ENCODE assay signal across 8 mouse cellular contexts in genomic region chr3:121539871-121540431, GRCm38 (mm10). TPM values are rescaled to one million over a fixed set of nuclear protein-coding genes. Genes with fewer than 3 reads are reported as not detected.
DNase-seq lines count a peak whose midpoint lies in the region; ATAC-seq and TF ChIP-seq lines count a peak whose summit lies in the region.

No protein-coding gene starts in this region.

- H3K27me3 ChIP-seq in E14TG2a.4 (ENCODE audit: insufficient read depth, low read length): peaks cover 1% of the 10 kb centered on the region; the same call in 1 of the 2 replicates
- peaks cover 4% of the 10 kb centered on the region for H3K27me3 ChIP-seq in hindbrain, embryonic 12.5 days
- H3K27me3 ChIP-seq in limb, embryonic 14.5 days (ENCODE audit: control insufficient read depth, insufficient read depth, low read length): no peaks in the 10 kb centered on the region

- H3K27ac ChIP-seq in hindbrain, embryonic 12.5 days: no peak overlapping the region
- no peak overlapping the region for H3K27ac ChIP-seq in limb, embryonic 14.5 days (replicated peaks; ENCODE audit: low read depth, low read length)

- 7% methylated on average over 8 of the region's 8 CpGs for WGBS in hindbrain, embryonic 12.5 days
- WGBS in limb, embryonic 14.5 days: 10% methylated on average over 8 of the region's 8 CpGs

- H3K4me3 ChIP-seq in E14TG2a.4 (replicated peaks; ENCODE audit: low read length): no peak overlapping the region
- no peak overlapping the region for H3K4me3 ChIP-seq in hindbrain, embryonic 12.5 days
- H3K4me3 ChIP-seq in limb, embryonic 14.5 days (replicated peaks; ENCODE audit: low read length): no peak overlapping the region

- H3K36me3 ChIP-seq in E14TG2a.4 (ENCODE audit: insufficient read depth, low read length): no peaks in the 10 kb centered on the region
- no peaks in the 10 kb centered on the region for H3K36me3 ChIP-seq in hindbrain, embryonic 12.5 days
- H3K36me3 ChIP-seq in limb, embryonic 14.5 days (ENCODE audit: control insufficient read depth, insufficient read depth, low read length): no peaks in the 10 kb centered on the region

- no peaks in the 10 kb centered on the region for H3K9me3 ChIP-seq in E14TG2a.4 (ENCODE audit: low read length)
- no peaks in the 10 kb centered on the region for H3K9me3 ChIP-seq in hindbrain, embryonic 12.5 days (replicated peaks)
- no peaks in the 10 kb centered on the region for H3K9me3 ChIP-seq in limb, embryonic 14.5 days (ENCODE audit: control insufficient read depth, low read length)

- no peak overlapping the region for H3K9ac ChIP-seq in hindbrain, embryonic 12.5 days
- H3K9ac ChIP-seq in limb, embryonic 14.5 days (ENCODE audit: low read depth, low read length, severe bottlenecking): no peak overlapping the region

- TF ChIP-seq POLR2A in limb, embryonic 14.5 days (IDR thresholded peaks at IDR 0.05; ENCODE audit: borderline replicate concordance, extremely low read depth, insufficient read depth, insufficient read length): no peak

- peak; percentile 72 for DNase-seq in adipocyte (ENCODE audit: low spot score)
- peak; percentile 17 for DNase-seq in limb, embryonic 14.5 days (ENCODE audit: low spot score)
- DNase-seq in retina, embryonic 14.5 days (ENCODE audit: low spot score): peak; percentile 58
- no peak for DNase-seq in layer of hippocampus, adult 9-10 months (ENCODE audit: low spot score)
- DNase-seq in thymus, postnatal 0 days (ENCODE audit: low spot score): no peak
- no peak for DNase-seq in thymus, postnatal 10 days (ENCODE audit: low spot score in 2 of 2)

- peaks cover 52% of the 10 kb centered on the region for H3K4me1 ChIP-seq in E14TG2a.4 (replicated peaks; ENCODE audit: low read depth, low read length)
- H3K4me1 ChIP-seq in hindbrain, embryonic 12.5 days: 0 out of 2 replicates have a peak, but pooled peaks cover 5% of the 10 kb centered on the region
- H3K4me1 ChIP-seq in limb, embryonic 14.5 days (ENCODE audit: control insufficient read depth, insufficient read depth, low read length): no peaks in the 10 kb centered on the region

- H3K4me2 ChIP-seq in hindbrain, embryonic 12.5 days (replicated peaks): no peak overlapping the region; the same call in 1 of the 2 replicates
- no peak overlapping the region for H3K4me2 ChIP-seq in limb, embryonic 14.5 days (replicated peaks; ENCODE audit: low read depth, low read length, severe bottlenecking)

- peak; percentile 66 for ATAC-seq in hindbrain, embryonic 12.5 days (ENCODE audit: low FRiP score)
- peak; percentile 62 for ATAC-seq in limb, embryonic 14.5 days (ENCODE audit: low FRiP score, low read depth)

- TF ChIP-seq CTCF in E14TG2a.4 (conservative IDR thresholded peaks at IDR 0.05; ENCODE audit: low read length): 0 out of 2 replicates have a peak, but pooled peaks have one; percentile 10

RNA-seq across cellular contexts. Expression of gene Slc44a3, which starts 7.7 kb away (rescaled TPM):
- 0.97 and 1.5 TPM in 2 replicates for polyA plus RNA-seq in hindbrain, embryonic 12.5 days (2016; fragmentation: Nextera tagmentation; extraction: Ambion mirVana)
- 0.82 and 0.91 TPM in 2 replicates for polyA plus RNA-seq in limb, embryonic 14.5 days (2012; rRNA removed)
- 1.7 and 2.3 TPM in 2 replicates for polyA plus RNA-seq in limb, embryonic 14.5 days (2014; fragmentation: Nextera tagmentation; extraction: Ambion mirVana)
- 0.68 and 1.2 TPM in 2 replicates for polyA plus RNA-seq in thymus, postnatal 0 days (2015; fragmentation: Nextera tagmentation; extraction: Ambion mirVana)

Comparison
In these comparisons a context has a peak if more than half of its experiments do, and no peak if none do; other contexts are left out.
1. DNase-seq: peak in adipocyte (single experiment), limb, embryonic 14.5 days (single experiment) and retina, embryonic 14.5 days (single experiment); none in layer of hippocampus, adult 9-10 months (single experiment), thymus, postnatal 0 days (single experiment) and thymus, postnatal 10 days (0 of 2).